Mouse (Mus musculus): ENCODE data around the gene Fam114a2. TPM values are rescaled to one million over a fixed set of nuclear protein-coding genes. Genes with fewer than 3 reads are reported as not detected.

Gene Fam114a2
- polyA plus RNA-seq, 1 experiment: 28.7 TPM

DNA sequence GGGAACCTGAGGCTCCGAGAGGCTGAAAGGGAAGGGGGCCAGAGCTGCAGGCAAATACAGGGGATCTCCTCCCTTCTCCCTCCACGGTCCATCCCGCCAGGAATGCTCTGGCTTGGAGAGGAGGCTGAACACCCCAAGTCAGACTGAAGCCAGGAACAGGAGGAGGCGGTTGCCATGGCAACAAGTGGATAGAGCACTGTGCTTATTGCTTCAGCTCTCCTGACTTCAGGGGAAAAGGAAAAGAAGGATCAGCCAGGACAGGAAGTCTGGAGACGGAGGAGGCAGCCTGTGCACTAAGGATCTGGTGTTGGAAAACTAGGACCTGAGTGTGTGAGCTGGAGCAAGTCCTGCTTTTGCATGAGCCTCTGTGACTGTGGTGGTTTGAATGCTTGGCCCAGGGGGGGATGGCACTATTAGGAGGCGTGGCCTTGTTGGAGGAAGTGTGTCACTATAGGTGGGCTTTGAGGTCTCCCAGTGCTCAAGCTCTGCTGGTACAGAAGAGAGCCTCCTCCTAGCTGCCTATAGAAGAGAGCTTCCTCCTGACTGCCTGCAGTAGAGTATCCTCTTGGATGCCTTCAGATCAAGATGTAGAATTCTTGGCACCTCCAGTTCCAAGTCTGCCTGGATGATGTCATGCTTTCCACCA is 44.0 kb downstream of the Fam114a2 start:
- Histone ChIP-seq H3K36me3 (ENCODE audit: control insufficient read depth, insufficient read depth) (no peaks in the 10 kb centered on the region), H3K4me2 (ENCODE audit: low read depth) (no peak overlapping the region), H3K27me3 (ENCODE audit: control insufficient read depth, insufficient read depth, insufficient read length) (no peaks in the 10 kb centered on the region), H3K79me2 (ENCODE audit: control insufficient read depth, insufficient read depth) (no peaks in the 10 kb centered on the region), H3ac (ENCODE audit: control insufficient read depth, insufficient read length) (no peak overlapping the region), H3K4me3 (no peak overlapping the region)
- no peak for TF ChIP-seq TCF12 (IDR thresholded peaks at IDR 0.05; ENCODE audit: insufficient read depth, poor library complexity, severe bottlenecking)
- TF ChIP-seq E2F4 (IDR thresholded peaks at IDR 0.05; ENCODE audit: insufficient read depth): no peak
- no peak for TF ChIP-seq CEBPB (IDR thresholded peaks at IDR 0.05; ENCODE audit: insufficient read depth, poor library complexity, severe bottlenecking)
- TF ChIP-seq MAX (IDR thresholded peaks at IDR 0.05; ENCODE audit: low read depth): no peak
- TF ChIP-seq POLR2A (IDR thresholded peaks at IDR 0.05; ENCODE audit: insufficient read length, low read depth): no peak
- TF ChIP-seq USF1 (IDR thresholded peaks at IDR 0.05; ENCODE audit: low read depth): no peak
- no peak for TF ChIP-seq MYOD1 (IDR thresholded peaks at IDR 0.05; ENCODE audit: control insufficient read depth in 1 of 3, insufficient read length in 2 of 3, low read depth in 2 of 3)
- no peak for TF ChIP-seq SRF (IDR thresholded peaks at IDR 0.05; ENCODE audit: control insufficient read depth, insufficient read length, low read depth)
- no peak for TF ChIP-seq POLR2AphosphoS2 (IDR thresholded peaks at IDR 0.05; ENCODE audit: insufficient read length, low read depth)
- no peak for TF ChIP-seq TCF3 (IDR thresholded peaks at IDR 0.05; ENCODE audit: insufficient read length, low read depth)
- no peak for TF ChIP-seq REST (IDR thresholded peaks at IDR 0.05; ENCODE audit: insufficient read depth, insufficient read length)
- TF ChIP-seq MYOG (IDR thresholded peaks at IDR 0.05; ENCODE audit: control insufficient read depth in 1 of 3, insufficient read depth in 1 of 3, insufficient read length in 2 of 3, low read depth in 2 of 3): no peak

DNA sequence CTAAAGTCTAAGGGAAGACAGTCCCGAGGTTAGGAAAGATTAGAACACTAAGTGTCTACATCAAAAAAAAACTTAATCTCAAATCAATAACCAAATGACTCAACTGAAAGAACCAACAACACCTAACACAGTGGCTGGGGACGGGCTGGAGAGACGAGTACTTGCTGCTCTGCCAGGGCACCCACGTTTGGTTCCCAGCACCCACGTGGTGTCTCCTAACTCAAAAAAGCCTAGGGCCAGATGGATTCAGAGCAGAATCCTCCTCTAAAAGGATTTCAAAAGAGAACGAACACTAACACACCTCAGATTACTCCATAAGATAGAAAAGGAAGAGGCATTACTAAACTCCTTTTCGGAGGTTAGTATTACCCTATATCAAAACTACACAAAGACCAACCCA is 47.4 kb downstream of the Fam114a2 start:
- Histone ChIP-seq H3K4me2 (ENCODE audit: low read depth) (no peak overlapping the region), H3K36me3 (ENCODE audit: control insufficient read depth, insufficient read depth) (no peaks in the 10 kb centered on the region), H3ac (ENCODE audit: control insufficient read depth, insufficient read length) (no peak overlapping the region), H3K27me3 (ENCODE audit: control insufficient read depth, insufficient read depth, insufficient read length) (no peaks in the 10 kb centered on the region), H3K79me2 (ENCODE audit: control insufficient read depth, insufficient read depth) (no peaks in the 10 kb centered on the region), H3K4me3 (no peak overlapping the region)
- TF ChIP-seq POLR2A (IDR thresholded peaks at IDR 0.05; ENCODE audit: insufficient read length, low read depth) (no peak), REST (IDR thresholded peaks at IDR 0.05; ENCODE audit: insufficient read depth, insufficient read length) (no peak), E2F4 (IDR thresholded peaks at IDR 0.05; ENCODE audit: insufficient read depth) (no peak), USF1 (IDR thresholded peaks at IDR 0.05; ENCODE audit: low read depth) (no peak), POLR2AphosphoS2 (IDR thresholded peaks at IDR 0.05; ENCODE audit: insufficient read length, low read depth) (no peak), MAX (IDR thresholded peaks at IDR 0.05; ENCODE audit: low read depth) (no peak), CEBPB (IDR thresholded peaks at IDR 0.05; ENCODE audit: insufficient read depth, poor library complexity, severe bottlenecking) (no peak), MYOG (IDR thresholded peaks at IDR 0.05; ENCODE audit: control insufficient read depth in 1 of 3, insufficient read depth in 1 of 3, insufficient read length in 2 of 3, low read depth in 2 of 3) (no peak), MYOD1 (IDR thresholded peaks at IDR 0.05; ENCODE audit: control insufficient read depth in 1 of 3, insufficient read length in 2 of 3, low read depth in 2 of 3) (no peak), TCF3 (IDR thresholded peaks at IDR 0.05; ENCODE audit: insufficient read length, low read depth) (no peak), SRF (IDR thresholded peaks at IDR 0.05; ENCODE audit: control insufficient read depth, insufficient read length, low read depth) (no peak), TCF12 (IDR thresholded peaks at IDR 0.05; ENCODE audit: insufficient read depth, poor library complexity, severe bottlenecking) (no peak)

DNA sequence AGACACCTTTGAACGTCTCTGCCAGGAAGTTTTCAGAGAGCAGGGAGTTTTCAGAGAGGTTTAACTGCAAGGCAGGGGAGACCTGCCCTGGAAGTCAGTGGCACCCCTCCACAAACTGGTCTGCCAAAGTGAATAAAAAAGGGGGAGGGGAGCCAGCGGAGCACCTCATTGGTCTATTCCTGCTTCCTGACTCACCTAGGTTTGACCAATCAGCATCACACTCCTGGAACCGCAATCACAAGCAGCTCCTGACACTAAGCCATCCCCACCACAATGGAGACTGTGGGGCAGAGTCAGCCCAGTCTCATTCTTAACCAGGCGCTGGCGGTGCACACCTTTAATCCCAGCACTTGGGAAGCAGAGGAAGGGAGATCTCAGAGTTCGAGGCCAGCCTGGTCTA is 48.4 kb downstream of the Fam114a2 start:
- TF ChIP-seq MYOG (IDR thresholded peaks at IDR 0.05; ENCODE audit: control insufficient read depth in 1 of 3, insufficient read depth in 1 of 3, insufficient read length in 2 of 3, low read depth in 2 of 3) (no peak), POLR2AphosphoS2 (IDR thresholded peaks at IDR 0.05; ENCODE audit: insufficient read length, low read depth) (no peak), USF1 (IDR thresholded peaks at IDR 0.05; ENCODE audit: low read depth) (no peak), TCF12 (IDR thresholded peaks at IDR 0.05; ENCODE audit: insufficient read depth, poor library complexity, severe bottlenecking) (no peak), TCF3 (IDR thresholded peaks at IDR 0.05; ENCODE audit: insufficient read length, low read depth) (no peak), SRF (IDR thresholded peaks at IDR 0.05; ENCODE audit: control insufficient read depth, insufficient read length, low read depth) (no peak), CEBPB (IDR thresholded peaks at IDR 0.05; ENCODE audit: insufficient read depth, poor library complexity, severe bottlenecking) (no peak), MAX (IDR thresholded peaks at IDR 0.05; ENCODE audit: low read depth) (no peak), MYOD1 (IDR thresholded peaks at IDR 0.05; ENCODE audit: control insufficient read depth in 1 of 3, insufficient read length in 2 of 3, low read depth in 2 of 3) (no peak), E2F4 (IDR thresholded peaks at IDR 0.05; ENCODE audit: insufficient read depth) (no peak), REST (IDR thresholded peaks at IDR 0.05; ENCODE audit: insufficient read depth, insufficient read length) (no peak), POLR2A (IDR thresholded peaks at IDR 0.05; ENCODE audit: insufficient read length, low read depth) (no peak)
- H3K36me3 ChIP-seq (ENCODE audit: control insufficient read depth, insufficient read depth): no peaks in the 10 kb centered on the region
- H3K4me2 ChIP-seq (ENCODE audit: low read depth): no peak overlapping the region
- H3K27me3 ChIP-seq (ENCODE audit: control insufficient read depth, insufficient read depth, insufficient read length): no peaks in the 10 kb centered on the region
- H3K79me2 ChIP-seq (ENCODE audit: control insufficient read depth, insufficient read depth): no peaks in the 10 kb centered on the region
- H3ac ChIP-seq (ENCODE audit: control insufficient read depth, insufficient read length): no peak overlapping the region
- no peak overlapping the region for H3K4me3 ChIP-seq

DNA sequence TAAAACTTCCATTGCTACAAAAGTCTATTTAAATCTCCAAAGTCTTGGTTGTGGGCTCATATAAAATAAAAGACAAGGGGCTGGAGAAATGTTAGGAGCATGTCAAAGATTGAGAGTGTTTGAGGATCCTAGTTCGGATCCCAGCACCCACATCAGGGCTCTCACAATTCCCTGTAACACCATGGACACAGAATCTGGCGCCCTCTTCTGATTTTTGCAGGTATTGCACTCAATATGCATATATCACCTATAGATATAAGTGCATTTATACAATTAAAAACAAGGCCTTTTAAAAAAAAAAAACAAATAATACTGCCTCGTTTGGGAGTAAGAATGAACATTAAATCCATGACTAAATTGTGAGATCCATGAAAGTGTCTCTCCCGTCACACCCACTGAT is 49.7 kb downstream of the Fam114a2 start:
- Histone ChIP-seq H3K4me3 (no peak overlapping the region), H3K4me2 (ENCODE audit: low read depth) (no peak overlapping the region), H3ac (ENCODE audit: control insufficient read depth, insufficient read length) (no peak overlapping the region), H3K27me3 (ENCODE audit: control insufficient read depth, insufficient read depth, insufficient read length) (no peaks in the 10 kb centered on the region), H3K79me2 (ENCODE audit: control insufficient read depth, insufficient read depth) (no peaks in the 10 kb centered on the region), H3K36me3 (ENCODE audit: control insufficient read depth, insufficient read depth) (no peaks in the 10 kb centered on the region)
- TF ChIP-seq TCF12 (IDR thresholded peaks at IDR 0.05; ENCODE audit: insufficient read depth, poor library complexity, severe bottlenecking) (no peak), TCF3 (IDR thresholded peaks at IDR 0.05; ENCODE audit: insufficient read length, low read depth) (no peak), MYOG (IDR thresholded peaks at IDR 0.05; ENCODE audit: control insufficient read depth in 1 of 3, insufficient read depth in 1 of 3, insufficient read length in 2 of 3, low read depth in 2 of 3) (no peak), MYOD1 (IDR thresholded peaks at IDR 0.05; ENCODE audit: control insufficient read depth in 1 of 3, insufficient read length in 2 of 3, low read depth in 2 of 3) (no peak), POLR2AphosphoS2 (IDR thresholded peaks at IDR 0.05; ENCODE audit: insufficient read length, low read depth) (no peak), SRF (IDR thresholded peaks at IDR 0.05; ENCODE audit: control insufficient read depth, insufficient read length, low read depth) (no peak), REST (IDR thresholded peaks at IDR 0.05; ENCODE audit: insufficient read depth, insufficient read length) (no peak), CEBPB (IDR thresholded peaks at IDR 0.05; ENCODE audit: insufficient read depth, poor library complexity, severe bottlenecking) (no peak), POLR2A (IDR thresholded peaks at IDR 0.05; ENCODE audit: insufficient read length, low read depth) (no peak), MAX (IDR thresholded peaks at IDR 0.05; ENCODE audit: low read depth) (no peak), E2F4 (IDR thresholded peaks at IDR 0.05; ENCODE audit: insufficient read depth) (no peak), USF1 (IDR thresholded peaks at IDR 0.05; ENCODE audit: low read depth) (no peak)
